Mouse (Mus musculus) ES-E14 (cell line): ENCODE results near the gene Eps8l3.

Source experiments
- CHD2 ChIP-seq: IDR thresholded peaks from 2 replicates; pipeline ENCODE4 v1.6.1; 2014; ENCODE audit warnings: mild to moderate bottlenecking, low read depth, low read length, inconsistent platforms
- HCFC1 ChIP-seq: IDR thresholded peaks from 2 replicates; pipeline ENCODE4 v1.6.1; 2012; ENCODE audit warnings: low read length, inconsistent platforms, borderline replicate concordance; ENCODE audit not compliant: insufficient read depth
- MAFK ChIP-seq: IDR thresholded peaks from 2 replicates; pipeline ENCODE4 v1.6.1; 2014; ENCODE audit warnings: mild to moderate bottlenecking, low read depth, low read length, inconsistent platforms; ENCODE audit not compliant: insufficient read depth
- ZNF384 ChIP-seq: IDR thresholded peaks from 2 replicates; pipeline ENCODE4 v1.6.1; 2012; ENCODE audit warnings: low read depth, low read length, inconsistent platforms

- TF ChIP-seq MAFK (no peak), HCFC1 (no peak), ZNF384 (no peak), CHD2 (no peak)
Measured at GRCm38 (mm10) chr3:107931134-107931533, 54.1 kb downstream of the Eps8l3 start.
